Mouse (Mus musculus): ENCODE measurements at regions not wholly inside any gene's neighbourhood (a gene's known extent, or its start where the extent isn't known, plus 50 kb on each side); places are given as distances from the start of the nearest gene placed in this dataset.

- 59% methylated on average over 6 of the region's 6 CpGs for WGBS
- ATAC-seq (ENCODE audit: insufficient read depth, low FRiP score), result no peak
Measured at GRCm38 (mm10) chr14:118393676-118394075, 126.9 kb downstream of the Gm9376 start.

DNA sequence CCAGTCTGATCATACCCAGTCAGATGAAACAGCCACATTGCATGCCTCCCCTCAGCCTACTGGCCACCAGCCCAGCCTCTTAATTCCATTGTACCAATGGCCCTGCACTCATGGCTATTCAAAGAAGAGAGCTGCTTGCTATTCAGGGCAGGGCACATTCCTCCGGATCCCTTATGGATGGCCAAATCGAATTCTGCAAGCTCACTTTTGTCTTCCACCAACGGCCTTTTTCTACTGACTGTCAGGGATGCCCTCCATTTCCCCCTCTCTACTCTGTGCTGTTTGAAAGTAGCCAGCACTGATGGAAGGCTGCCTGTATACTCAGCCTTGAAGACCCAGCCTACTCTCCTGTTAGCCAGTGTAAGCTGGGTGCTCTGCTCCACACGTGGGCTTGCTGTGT lies 147.5 kb downstream of the Gm9376 start:
- H3K9ac ChIP-seq (ENCODE audit: low read length), result no peak overlapping the region
- H3K27me3 ChIP-seq (ENCODE audit: control insufficient read depth, insufficient read depth, low read length), result no peaks in the 10 kb centered on the region
- ATAC-seq (ENCODE audit: insufficient read depth, low FRiP score), result no peak
- no peaks in the 10 kb centered on the region for H3K4me1 ChIP-seq (ENCODE audit: control insufficient read depth, insufficient read depth, low read length)
- H3K36me3 ChIP-seq (ENCODE audit: control insufficient read depth, insufficient read depth, low read length), result no peaks in the 10 kb centered on the region
- H3K4me2 ChIP-seq (ENCODE audit: low read depth, low read length), result no peak overlapping the region
- no peak overlapping the region for H3K4me3 ChIP-seq (replicated peaks; ENCODE audit: low read length)
- WGBS, result 70% methylated on average over 4 of the region's 4 CpGs
- H3K9me3 ChIP-seq (replicated peaks; ENCODE audit: control insufficient read depth, low read length), result 0 out of 2 replicates have a peak, but pooled peaks cover 3% of the 10 kb centered on the region
- H3K27ac ChIP-seq (ENCODE audit: low read length), result no peak overlapping the region

More at GRCm38 (mm10) chr14:118393676-118394075, 126.9 kb downstream of the Gm9376 start:
- Histone ChIP-seq H3K9ac (ENCODE audit: low read length) (no peak overlapping the region), H3K4me3 (replicated peaks; ENCODE audit: low read length) (no peak overlapping the region), H3K27ac (ENCODE audit: low read length) (no peak overlapping the region), H3K9me3 (replicated peaks; ENCODE audit: control insufficient read depth, low read length) (no peaks in the 10 kb centered on the region), H3K27me3 (ENCODE audit: control insufficient read depth, insufficient read depth, low read length) (no peaks in the 10 kb centered on the region), H3K4me2 (ENCODE audit: low read depth, low read length) (no peak overlapping the region), H3K36me3 (ENCODE audit: control insufficient read depth, insufficient read depth, low read length) (no peaks in the 10 kb centered on the region), H3K4me1 (ENCODE audit: control insufficient read depth, insufficient read depth, low read length) (no peaks in the 10 kb centered on the region)

GRCm38 (mm10) chr14:118416163-118416562 lies 149.4 kb downstream of the Gm9376 start:
- Histone ChIP-seq H3K27ac (ENCODE audit: low read length) (no peak overlapping the region), H3K9ac (ENCODE audit: low read length) (no peak overlapping the region), H3K4me2 (ENCODE audit: low read depth, low read length) (no peak overlapping the region), H3K4me3 (replicated peaks; ENCODE audit: low read length) (no peak overlapping the region), H3K9me3 (replicated peaks; ENCODE audit: control insufficient read depth, low read length) (peaks cover 12% of the 10 kb centered on the region; the same call in 1 of the 2 replicates), H3K36me3 (ENCODE audit: control insufficient read depth, insufficient read depth, low read length) (no peaks in the 10 kb centered on the region), H3K27me3 (ENCODE audit: control insufficient read depth, insufficient read depth, low read length) (no peaks in the 10 kb centered on the region), H3K4me1 (ENCODE audit: control insufficient read depth, insufficient read depth, low read length) (no peaks in the 10 kb centered on the region)
- ATAC-seq (ENCODE audit: insufficient read depth, low FRiP score), result no peak
- WGBS, result 61% methylated on average over 7 of the region's 7 CpGs

- Histone ChIP-seq H3K4me2 (ENCODE audit: low read depth, low read length) (no peak overlapping the region), H3K4me3 (replicated peaks; ENCODE audit: low read length) (no peak overlapping the region), H3K4me1 (ENCODE audit: control insufficient read depth, insufficient read depth, low read length) (peaks cover 8% of the 10 kb centered on the region; the same call in 1 of the 2 replicates), H3K9ac (ENCODE audit: low read length) (no peak overlapping the region), H3K27me3 (ENCODE audit: control insufficient read depth, insufficient read depth, low read length) (no peaks in the 10 kb centered on the region), H3K9me3 (replicated peaks; ENCODE audit: control insufficient read depth, low read length) (peaks cover 12% of the 10 kb centered on the region; the same call in 1 of the 2 replicates), H3K36me3 (ENCODE audit: control insufficient read depth, insufficient read depth, low read length) (no peaks in the 10 kb centered on the region), H3K27ac (ENCODE audit: low read length) (no peak overlapping the region)
- ATAC-seq (ENCODE audit: insufficient read depth, low FRiP score), result no peak; the same call in 1 of the 2 replicates
- 84% methylated on average over 12 of the region's 12 CpGs for WGBS
Measured at GRCm38 (mm10) chr14:118419442-118420193, 152.9 kb downstream of the Gm9376 start.

- Histone ChIP-seq H3K4me1 (ENCODE audit: control insufficient read depth, insufficient read depth, low read length) (peaks cover 8% of the 10 kb centered on the region; the same call in 1 of the 2 replicates), H3K36me3 (ENCODE audit: control insufficient read depth, insufficient read depth, low read length) (no peaks in the 10 kb centered on the region), H3K4me2 (ENCODE audit: low read depth, low read length) (peak overlapping the region; percentile 36), H3K27me3 (ENCODE audit: control insufficient read depth, insufficient read depth, low read length) (no peaks in the 10 kb centered on the region), H3K27ac (ENCODE audit: low read length) (no peak overlapping the region), H3K9ac (ENCODE audit: low read length) (no peak overlapping the region; the same call in 1 of the 2 replicates), H3K4me3 (replicated peaks; ENCODE audit: low read length) (no peak overlapping the region), H3K9me3 (replicated peaks; ENCODE audit: control insufficient read depth, low read length) (peaks cover 9% of the 10 kb centered on the region; the same call in 1 of the 2 replicates)
- 11% methylated on average over 17 of the region's 17 CpGs for WGBS
- no peak for ATAC-seq (ENCODE audit: insufficient read depth, low FRiP score)
Measured at GRCm38 (mm10) chr14:118422351-118423001, 155.7 kb downstream of the Gm9376 start.

GRCm38 (mm10) chr14:118423269-118423668 lies 156.5 kb downstream of the Gm9376 start:
- Histone ChIP-seq H3K27ac (ENCODE audit: low read length) (no peak overlapping the region), H3K36me3 (ENCODE audit: control insufficient read depth, insufficient read depth, low read length) (no peaks in the 10 kb centered on the region), H3K9ac (ENCODE audit: low read length) (no peak overlapping the region), H3K9me3 (replicated peaks; ENCODE audit: control insufficient read depth, low read length) (peaks cover 9% of the 10 kb centered on the region; the same call in 1 of the 2 replicates), H3K4me1 (ENCODE audit: control insufficient read depth, insufficient read depth, low read length) (peaks cover 8% of the 10 kb centered on the region; the same call in 1 of the 2 replicates), H3K4me2 (ENCODE audit: low read depth, low read length) (no peak overlapping the region), H3K4me3 (replicated peaks; ENCODE audit: low read length) (no peak overlapping the region), H3K27me3 (ENCODE audit: control insufficient read depth, insufficient read depth, low read length) (no peaks in the 10 kb centered on the region)
- 4% methylated on average over 9 of the region's 9 CpGs for WGBS
- ATAC-seq (ENCODE audit: insufficient read depth, low FRiP score), result no peak

- Histone ChIP-seq H3K9ac (ENCODE audit: low read length) (no peak overlapping the region), H3K27me3 (ENCODE audit: control insufficient read depth, insufficient read depth, low read length) (no peaks in the 10 kb centered on the region), H3K9me3 (replicated peaks; ENCODE audit: control insufficient read depth, low read length) (no peaks in the 10 kb centered on the region), H3K4me2 (ENCODE audit: low read depth, low read length) (no peak overlapping the region), H3K27ac (ENCODE audit: low read length) (no peak overlapping the region), H3K4me3 (replicated peaks; ENCODE audit: low read length) (no peak overlapping the region), H3K36me3 (ENCODE audit: control insufficient read depth, insufficient read depth, low read length) (no peaks in the 10 kb centered on the region), H3K4me1 (ENCODE audit: control insufficient read depth, insufficient read depth, low read length) (peaks cover 8% of the 10 kb centered on the region; the same call in 1 of the 2 replicates)
- no peak for ATAC-seq (ENCODE audit: insufficient read depth, low FRiP score)
- WGBS, result 81% methylated on average over 3 of the region's 3 CpGs
Measured at GRCm38 (mm10) chr14:118426562-118426961, 159.8 kb downstream of the Gm9376 start.

DNA sequence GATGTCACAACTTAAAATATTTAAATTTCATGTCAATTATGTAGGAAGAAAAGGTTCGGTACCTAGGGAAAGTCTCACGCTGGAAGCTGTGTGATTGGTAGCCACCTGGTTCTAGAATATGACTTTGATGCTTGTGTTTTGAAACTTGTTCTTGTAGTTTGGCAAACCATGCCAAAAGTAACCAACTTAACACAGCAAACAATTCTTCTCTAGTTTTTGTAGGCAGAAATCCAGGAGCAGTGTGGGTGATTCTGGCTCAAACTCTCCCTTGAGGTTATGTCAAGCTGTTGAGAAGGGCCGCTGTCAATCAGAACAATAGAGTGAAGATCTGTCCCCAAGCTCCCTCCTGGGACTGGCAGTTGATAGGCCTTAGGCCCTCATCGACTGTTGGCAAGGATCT lies 163.5 kb downstream of the Gm9376 start:
- H3K4me1 ChIP-seq (ENCODE audit: control insufficient read depth, insufficient read depth, low read length), result no peaks in the 10 kb centered on the region
- H3K4me2 ChIP-seq (ENCODE audit: low read depth, low read length), result no peak overlapping the region
- H3K4me3 ChIP-seq (replicated peaks; ENCODE audit: low read length), result no peak overlapping the region
- no peaks in the 10 kb centered on the region for H3K36me3 ChIP-seq (ENCODE audit: control insufficient read depth, insufficient read depth, low read length)
- no peaks in the 10 kb centered on the region for H3K9me3 ChIP-seq (replicated peaks; ENCODE audit: control insufficient read depth, low read length)
- ATAC-seq (ENCODE audit: insufficient read depth, low FRiP score), result no peak
- H3K27me3 ChIP-seq (ENCODE audit: control insufficient read depth, insufficient read depth, low read length), result peaks cover 6% of the 10 kb centered on the region
- WGBS, result 92% methylated on average over 4 of the region's 4 CpGs
- H3K27ac ChIP-seq (ENCODE audit: low read length), result no peak overlapping the region
- no peak overlapping the region for H3K9ac ChIP-seq (ENCODE audit: low read length)

DNA sequence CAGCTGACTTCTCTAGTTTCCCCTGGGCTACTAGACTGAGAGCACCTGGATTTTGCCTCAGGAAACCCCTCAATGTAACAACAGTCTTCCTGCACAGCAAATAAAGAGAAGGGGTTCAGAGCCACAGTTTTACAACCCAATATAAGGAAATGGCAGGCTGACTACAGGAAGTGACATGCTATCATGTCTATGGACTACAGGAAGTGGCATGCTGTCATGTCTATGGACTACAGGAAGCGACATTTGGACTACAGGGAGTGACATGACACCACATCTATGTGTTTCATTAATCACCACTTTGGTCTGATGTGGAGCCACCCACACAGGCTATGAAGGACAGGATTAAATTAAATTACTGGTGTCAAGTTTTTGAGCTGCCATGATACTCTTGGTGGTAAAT lies 164.0 kb downstream of the Gm9376 start:
- H3K9ac ChIP-seq (ENCODE audit: low read length), result no peak overlapping the region
- no peaks in the 10 kb centered on the region for H3K4me1 ChIP-seq (ENCODE audit: control insufficient read depth, insufficient read depth, low read length)
- 63% methylated on average over 1 of the region's 1 CpGs for WGBS
- no peak overlapping the region for H3K27ac ChIP-seq (ENCODE audit: low read length)
- no peaks in the 10 kb centered on the region for H3K9me3 ChIP-seq (replicated peaks; ENCODE audit: control insufficient read depth, low read length)
- no peak overlapping the region for H3K4me2 ChIP-seq (ENCODE audit: low read depth, low read length)
- no peaks in the 10 kb centered on the region for H3K36me3 ChIP-seq (ENCODE audit: control insufficient read depth, insufficient read depth, low read length)
- H3K4me3 ChIP-seq (replicated peaks; ENCODE audit: low read length), result no peak overlapping the region
- peaks cover 9% of the 10 kb centered on the region for H3K27me3 ChIP-seq (ENCODE audit: control insufficient read depth, insufficient read depth, low read length)
- ATAC-seq (ENCODE audit: insufficient read depth, low FRiP score), result no peak

Measured in stomach, embryonic 16.5 days (tissue).